Mouse (Mus musculus) left cerebral cortex, adult 18-20 months (tissue): ENCODE results near the gene Rnls. TPM values are rescaled to one million over a fixed set of nuclear protein-coding genes. Genes with fewer than 3 reads are reported as not detected.

Experiments used
- DNase-seq, 2 experiments: peaks; one replicate each; pipeline ENCODE4 v3.0.0; 2021 to 2022; ENCODE audit warnings: low spot score in 2 of 2, mixed read lengths in 1 of 2
- microRNA-seq, 2 experiments: library from miRNA; unstranded; fragments of <30 nt; microRNA quantifications; one replicate each; pipeline ENCODE4 v1.2.0; 2021
- total RNA-seq, 2 experiments: library from RNA; stranded (reverse); gene quantifications; 2 replicates each; pipeline ENCODE4 v1.2.3; 2021

The Rnls gene
- total RNA-seq, 2 experiments from 2014 or later: 1.1 to 1.9 TPM

DNA sequence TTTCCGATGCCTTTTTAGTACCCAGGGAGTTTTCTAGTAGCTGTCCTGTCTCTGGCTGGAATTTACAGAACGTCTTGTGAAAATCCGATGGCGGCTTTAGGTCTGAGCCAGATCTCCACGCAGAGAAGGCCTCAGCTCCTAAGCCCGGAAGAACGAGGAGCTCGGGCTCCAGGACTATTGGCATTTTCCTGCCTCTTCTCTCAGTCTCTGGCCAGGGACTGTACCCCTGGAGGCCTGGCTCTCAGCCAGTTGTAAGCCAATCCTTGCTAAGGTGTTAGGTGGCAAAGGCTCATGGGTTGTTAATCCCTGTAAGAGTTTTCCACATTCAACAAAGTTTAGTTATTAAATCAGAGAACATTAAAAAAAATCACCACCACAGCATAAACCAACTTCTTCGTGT lies 281.7 kb downstream of the Rnls start:
- DNase-seq: no peak

DNA sequence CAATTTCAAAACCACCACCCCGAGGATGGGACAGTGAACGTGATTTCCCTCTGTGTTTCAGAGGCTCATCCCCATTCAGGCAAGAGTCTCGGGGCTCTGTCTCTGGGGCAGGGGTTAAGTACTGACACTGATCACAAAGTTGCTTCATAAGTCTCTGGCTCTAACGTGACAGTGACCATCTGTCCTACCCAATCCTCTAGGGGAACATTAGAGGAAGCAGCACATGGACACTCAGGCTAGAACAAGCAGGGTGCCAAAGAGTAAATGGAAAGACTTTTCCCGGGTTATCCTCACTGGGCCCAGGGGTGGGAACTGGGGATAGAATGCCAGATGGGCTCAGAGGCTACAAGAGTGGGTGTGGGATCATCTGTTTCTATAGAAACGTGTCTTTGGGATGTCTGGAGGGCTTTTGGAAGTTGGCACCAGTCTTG lies 282.1 kb downstream of the Rnls start:
- peak in 1 of 2 experiments; percentile 8 for DNase-seq

DNA sequence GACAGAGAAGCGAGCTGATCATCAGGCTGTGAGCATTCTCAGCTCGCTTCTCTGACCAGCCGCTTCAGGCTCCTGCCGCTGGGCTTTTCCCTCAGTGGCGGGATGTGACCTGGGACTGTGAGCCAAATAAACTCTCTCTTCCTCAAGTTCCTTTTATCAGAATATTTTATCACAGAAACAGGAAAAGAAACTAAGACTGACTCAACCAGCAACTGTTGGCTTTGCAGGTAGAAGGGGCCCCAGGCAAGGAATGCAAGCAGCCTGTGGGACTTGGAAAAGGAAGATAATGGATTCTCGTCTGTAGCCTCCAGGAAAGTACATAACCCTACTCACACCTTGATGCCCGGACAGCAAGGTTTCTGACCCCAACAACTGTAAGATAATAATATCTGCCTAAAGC lies 283.0 kb downstream of the Rnls start:
- no peak for DNase-seq

DNA sequence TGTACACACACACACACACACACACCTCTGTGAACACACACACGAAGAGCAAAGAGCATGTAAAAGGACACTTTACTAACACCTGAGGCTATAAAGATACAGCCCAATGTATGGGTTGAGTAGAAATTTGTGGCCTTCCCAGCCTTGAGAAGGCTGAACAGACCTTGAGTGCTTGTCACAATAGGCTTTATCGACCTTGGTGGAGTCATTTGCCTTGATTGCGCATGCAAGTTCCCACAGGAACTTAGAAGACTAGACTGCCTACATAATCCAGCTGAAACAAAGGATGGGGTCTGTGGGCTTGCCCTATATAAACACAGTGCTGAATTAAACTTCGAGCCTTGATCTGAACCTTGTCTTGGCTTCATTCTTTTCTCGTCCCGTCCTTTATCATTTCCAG lies 288.2 kb downstream of the Rnls start:
- DNase-seq: no peak

- DNase-seq: peak in 1 of 2 experiments; percentile 12
These were observed 289.3 kb downstream of the Rnls start for GRCm38 (mm10) chr19:33102783-33103139.

GRCm38 (mm10) chr19:33102008-33102782 lies 289.9 kb downstream of the Rnls start:
- DNase-seq: peak in 1 of 2 experiments; percentile 5

- no peak for DNase-seq
These were observed 290.7 kb downstream of the Rnls start for GRCm38 (mm10) chr19:33101093-33102007.

DNA sequence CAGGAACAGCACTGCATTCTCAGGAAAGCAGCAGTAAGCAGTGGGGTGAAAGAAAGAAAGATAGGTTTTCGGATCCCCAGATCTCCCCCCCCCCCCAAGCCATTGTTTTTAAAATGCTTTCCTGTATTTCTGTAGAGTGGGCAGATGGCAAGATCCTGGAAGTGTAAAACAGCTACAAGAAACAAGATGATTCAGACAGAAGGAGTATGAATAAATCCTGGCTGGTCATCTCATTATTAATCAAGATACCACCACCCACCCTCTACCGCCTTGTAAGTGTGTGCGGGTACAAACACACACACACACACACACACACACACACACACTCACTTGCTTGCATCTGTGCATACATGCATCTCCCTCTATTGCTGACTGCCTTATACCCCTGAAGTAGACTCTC lies 291.5 kb downstream of the Rnls start:
- DNase-seq: no peak

- DNase-seq: no peak
These were observed 292.1 kb downstream of the Rnls start for GRCm38 (mm10) chr19:33100031-33100430.

DNA sequence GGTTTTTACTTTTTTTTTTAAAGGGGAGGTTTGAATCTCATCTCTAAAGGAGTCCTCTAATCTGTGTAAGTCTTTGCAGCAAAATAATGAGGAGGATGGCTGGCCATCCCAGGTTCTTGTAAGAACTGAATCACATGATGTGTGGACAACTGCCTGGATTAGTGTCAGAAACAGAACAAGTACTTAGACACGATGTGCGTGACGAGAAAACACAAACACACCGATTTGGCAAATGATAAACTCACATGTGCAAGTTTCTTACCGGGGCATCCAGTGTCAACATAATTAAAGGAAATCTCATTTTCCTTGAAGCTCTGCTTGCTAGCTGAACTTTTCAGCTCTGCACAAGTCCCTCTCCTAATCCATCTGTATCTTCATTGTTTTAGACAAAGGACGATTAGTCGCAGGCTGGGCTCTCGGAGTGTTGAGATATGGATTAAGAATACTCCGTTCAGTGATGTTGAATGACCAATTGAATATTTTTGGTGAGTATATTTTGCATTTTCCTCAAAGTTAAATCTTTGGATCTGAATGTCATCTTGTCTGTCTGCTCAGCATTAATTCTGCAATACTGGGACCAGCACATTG lies 292.8 kb downstream of the Rnls start:
- DNase-seq: no peak

GRCm38 (mm10) chr19:33097691-33098090 lies 294.4 kb downstream of the Rnls start:
- no peak for DNase-seq

- no peak for DNase-seq
These were observed 295.5 kb downstream of the Rnls start for GRCm38 (mm10) chr19:33096581-33096980.

- DNase-seq: no peak
These were observed 299.5 kb downstream of the Rnls start for GRCm38 (mm10) chr19:33092575-33092974.

DNA sequence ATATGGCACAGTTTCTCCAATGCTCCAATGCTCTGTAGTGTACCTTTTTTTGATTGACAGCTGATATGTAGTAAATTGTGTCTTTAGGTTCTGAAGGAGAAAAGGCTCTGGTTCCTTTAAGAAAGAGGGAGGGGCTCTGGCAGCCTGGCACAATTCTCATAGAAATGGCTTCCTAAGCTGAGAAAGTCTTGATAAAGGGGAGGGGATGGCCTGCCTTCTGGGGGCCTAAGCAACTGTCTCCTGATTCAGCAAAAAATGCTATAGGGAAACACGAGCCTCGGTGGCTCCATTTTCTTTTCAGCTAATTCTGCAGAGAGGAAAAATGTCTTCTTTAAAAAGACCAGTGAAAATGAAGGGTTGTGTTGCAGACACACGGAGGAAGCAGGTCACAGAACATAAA lies 300.8 kb downstream of the Rnls start:
- no peak for DNase-seq

GRCm38 (mm10) chr19:33088868-33089267 lies 303.2 kb downstream of the Rnls start:
- DNase-seq: no peak

GRCm38 (mm10) chr19:33087961-33088360 lies 304.1 kb downstream of the Rnls start:
- DNase-seq: no peak

Small RNA genes within 50 kb of the gene (microRNA-seq; reads per million reads assigned to microRNA genes)
- gene Mir3970: 0.21 to 0.50 reads per million in 2 experiments

Other genes starting within 250 kb of the Rnls start
- not detected for gene Lipo4, start 125.5 kb upstream of the Rnls start, total RNA-seq
- not detected for gene Gm8978, start 233.0 kb upstream of the Rnls start, total RNA-seq